Mouse (Mus musculus): Measurements from ENCODE around the gene Gbp3. TPM values are rescaled to one million over a fixed set of nuclear protein-coding genes. Genes with fewer than 3 reads are reported as not detected.

The Gbp3 gene
- polyA plus RNA-seq, 1 experiment from 2014 or later, result 3.2 TPM

DNA sequence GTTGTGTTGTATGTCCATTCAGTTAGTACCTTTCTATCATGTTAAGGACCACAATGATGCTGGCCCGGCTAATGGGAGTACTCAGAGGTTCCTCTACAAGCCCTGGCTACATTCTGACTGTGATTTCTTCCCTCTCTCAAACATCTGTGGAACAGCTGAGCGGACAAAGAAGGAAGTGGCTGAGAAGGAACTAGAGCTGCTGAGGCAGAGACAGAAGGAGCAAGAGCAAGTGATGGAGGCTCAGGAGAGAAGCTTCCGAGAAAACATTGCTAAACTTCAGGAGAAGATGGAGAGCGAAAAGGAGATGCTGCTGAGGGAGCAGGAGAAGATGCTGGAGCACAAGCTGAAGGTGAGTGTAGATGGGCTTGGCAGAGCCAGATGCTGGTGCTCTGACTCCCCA is 10.9 kb downstream of the Gbp3 start:
- no peaks in the 10 kb centered on the region for H3K27me3 ChIP-seq (ENCODE audit: control insufficient read depth, insufficient read depth, low read length)
- DNase-seq, result no peak
- H3K27ac ChIP-seq (replicated peaks; ENCODE audit: low read depth, low read length), result no peak overlapping the region
- H3K4me3 ChIP-seq (replicated peaks; ENCODE audit: low read depth, low read length), result no peak overlapping the region
- H3K36me3 ChIP-seq (ENCODE audit: control insufficient read depth, insufficient read depth, low read length), result no peaks in the 10 kb centered on the region
- no peak for ATAC-seq (ENCODE audit: low FRiP score, low TSS enrichment)
- H3K4me2 ChIP-seq (ENCODE audit: low read length), result no peak overlapping the region
- H3K9me3 ChIP-seq (ENCODE audit: control insufficient read depth, low read length), result no peaks in the 10 kb centered on the region
- 97% methylated on average over 4 of the region's 4 CpGs for WGBS
- no peak overlapping the region for H3K9ac ChIP-seq (replicated peaks; ENCODE audit: low read length)
- no peaks in the 10 kb centered on the region for H3K4me1 ChIP-seq (ENCODE audit: control insufficient read depth, insufficient read depth, low read length)

DNA sequence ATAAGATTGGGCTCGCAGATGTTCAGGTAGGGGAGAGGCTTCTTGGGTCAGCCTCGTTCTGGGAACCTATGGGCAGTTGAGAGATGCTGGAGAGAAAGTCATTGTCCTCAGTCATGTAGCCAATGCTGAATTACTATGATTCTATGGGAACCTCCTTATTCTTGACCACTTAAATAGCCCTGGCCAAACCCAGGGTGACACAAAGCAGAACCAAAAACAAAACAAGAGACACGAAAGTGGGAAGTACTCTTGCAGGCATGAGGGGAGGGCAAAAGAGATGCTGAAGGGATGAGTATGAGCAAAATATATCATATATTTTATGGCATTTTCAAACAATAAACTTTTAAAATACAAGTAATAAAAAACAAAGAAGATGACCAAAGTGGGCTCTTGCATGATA is 17.3 kb downstream of the Gbp3 start:
- no peaks in the 10 kb centered on the region for H3K27me3 ChIP-seq (ENCODE audit: control insufficient read depth, insufficient read depth, low read length)
- 86% methylated on average over 3 of the region's 3 CpGs for WGBS
- no peak for ATAC-seq (ENCODE audit: low FRiP score, low TSS enrichment)

DNA sequence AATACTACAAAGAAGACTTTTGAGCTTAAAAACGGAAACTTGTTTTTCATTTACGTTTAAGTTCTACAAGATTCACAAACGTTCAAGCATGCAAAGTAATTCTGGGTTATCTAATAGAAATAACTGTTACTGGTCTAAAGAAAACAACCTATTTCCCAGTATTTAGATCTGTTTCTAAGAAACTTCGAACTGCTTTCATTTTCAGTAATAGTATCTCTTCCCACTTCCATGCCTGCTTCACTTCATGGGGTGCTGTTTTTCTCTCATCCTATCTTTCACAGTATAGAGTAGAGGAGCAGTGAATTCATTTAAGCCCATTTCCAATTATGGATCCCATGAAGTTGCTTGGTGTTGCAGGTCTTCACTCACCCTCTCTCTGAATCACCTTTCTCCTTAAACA is 18.5 kb downstream of the Gbp3 start:
- DNase-seq (no peak), ATAC-seq (ENCODE audit: low FRiP score, low TSS enrichment) (no peak)
- Histone ChIP-seq H3K36me3 (ENCODE audit: control insufficient read depth, insufficient read depth, low read length) (no peaks in the 10 kb centered on the region), H3K9ac (replicated peaks; ENCODE audit: low read length) (no peak overlapping the region), H3K9me3 (ENCODE audit: control insufficient read depth, low read length) (no peaks in the 10 kb centered on the region), H3K4me1 (ENCODE audit: control insufficient read depth, insufficient read depth, low read length) (no peaks in the 10 kb centered on the region), H3K4me2 (ENCODE audit: low read length) (no peak overlapping the region), H3K27me3 (ENCODE audit: control insufficient read depth, insufficient read depth, low read length) (no peaks in the 10 kb centered on the region), H3K4me3 (replicated peaks; ENCODE audit: low read depth, low read length) (no peak overlapping the region), H3K27ac (replicated peaks; ENCODE audit: low read depth, low read length) (no peak overlapping the region)
- WGBS, result 91% methylated on average over 4 of the region's 4 CpGs

More for the DNA sequence above, 17.3 kb downstream of the Gbp3 start:
- DNase-seq, result no peak
- Histone ChIP-seq H3K36me3 (ENCODE audit: control insufficient read depth, insufficient read depth, low read length) (no peaks in the 10 kb centered on the region), H3K9me3 (ENCODE audit: control insufficient read depth, low read length) (no peaks in the 10 kb centered on the region), H3K4me2 (ENCODE audit: low read length) (no peak overlapping the region), H3K27ac (replicated peaks; ENCODE audit: low read depth, low read length) (no peak overlapping the region), H3K9ac (replicated peaks; ENCODE audit: low read length) (no peak overlapping the region), H3K4me1 (ENCODE audit: control insufficient read depth, insufficient read depth, low read length) (no peaks in the 10 kb centered on the region), H3K4me3 (replicated peaks; ENCODE audit: low read depth, low read length) (no peak overlapping the region)

DNA sequence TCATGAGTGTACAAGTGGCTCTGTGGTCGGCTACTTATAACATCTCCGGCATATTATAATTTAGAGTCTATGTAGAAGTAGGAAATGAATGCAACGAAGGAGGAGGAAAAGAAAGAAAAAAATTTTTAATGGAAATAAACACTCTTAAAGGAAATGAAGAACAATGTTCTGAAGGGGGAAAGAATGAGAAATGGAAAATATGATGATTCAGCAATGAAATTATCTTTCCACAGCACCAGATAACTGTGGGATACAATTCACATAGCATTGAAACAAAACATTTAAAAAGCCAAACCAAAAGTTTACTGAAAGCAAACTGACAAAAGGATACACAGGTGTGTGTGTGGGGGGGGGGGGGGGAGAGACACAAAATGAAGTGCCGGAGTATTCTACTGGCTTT is 23.2 kb downstream of the Gbp3 start:
- ATAC-seq (ENCODE audit: low FRiP score, low TSS enrichment), result no peak
- no peaks in the 10 kb centered on the region for H3K27me3 ChIP-seq (ENCODE audit: control insufficient read depth, insufficient read depth, low read length)
- WGBS, result 91% methylated on average over 4 of the region's 4 CpGs
- H3K4me1 ChIP-seq (ENCODE audit: control insufficient read depth, insufficient read depth, low read length), result no peaks in the 10 kb centered on the region
- H3K4me2 ChIP-seq (ENCODE audit: low read length), result no peak overlapping the region
- H3K9ac ChIP-seq (replicated peaks; ENCODE audit: low read length), result no peak overlapping the region
- H3K4me3 ChIP-seq (replicated peaks; ENCODE audit: low read depth, low read length), result no peak overlapping the region
- no peak for DNase-seq
- H3K36me3 ChIP-seq (ENCODE audit: control insufficient read depth, insufficient read depth, low read length), result no peaks in the 10 kb centered on the region
- H3K27ac ChIP-seq (replicated peaks; ENCODE audit: low read depth, low read length), result no peak overlapping the region
- H3K9me3 ChIP-seq (ENCODE audit: control insufficient read depth, low read length), result no peaks in the 10 kb centered on the region

DNA sequence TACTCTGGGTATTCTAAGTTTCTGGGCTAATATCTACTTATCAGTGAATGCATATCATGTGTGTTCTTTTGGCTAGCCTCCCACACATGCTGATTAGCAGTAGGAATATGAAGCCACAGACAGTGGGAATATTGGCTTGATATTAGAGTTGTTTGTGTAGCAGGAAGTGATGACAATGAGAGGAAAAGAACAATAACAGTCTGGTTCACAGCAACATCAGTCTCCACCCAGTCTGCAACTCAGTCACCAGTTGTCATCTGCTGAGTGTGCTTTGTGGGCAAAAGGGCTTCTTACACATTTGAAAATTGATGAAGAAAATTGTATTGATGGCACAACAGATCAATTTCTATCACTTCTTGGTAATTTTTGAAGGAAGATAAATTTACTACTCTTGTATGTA is 27.6 kb downstream of the Gbp3 start:
- H3K4me2 ChIP-seq (ENCODE audit: low read length), result no peak overlapping the region
- no peak overlapping the region for H3K9ac ChIP-seq (replicated peaks; ENCODE audit: low read length)
- H3K27ac ChIP-seq (replicated peaks; ENCODE audit: low read depth, low read length), result no peak overlapping the region
- H3K4me1 ChIP-seq (ENCODE audit: control insufficient read depth, insufficient read depth, low read length), result no peaks in the 10 kb centered on the region
- ATAC-seq (ENCODE audit: low FRiP score, low TSS enrichment) (no peak), DNase-seq (no peak)
- H3K4me3 ChIP-seq (replicated peaks; ENCODE audit: low read depth, low read length), result no peak overlapping the region
- H3K9me3 ChIP-seq (ENCODE audit: control insufficient read depth, low read length), result no peaks in the 10 kb centered on the region
- no peaks in the 10 kb centered on the region for H3K36me3 ChIP-seq (ENCODE audit: control insufficient read depth, insufficient read depth, low read length)
- no peaks in the 10 kb centered on the region for H3K27me3 ChIP-seq (ENCODE audit: control insufficient read depth, insufficient read depth, low read length)

DNA sequence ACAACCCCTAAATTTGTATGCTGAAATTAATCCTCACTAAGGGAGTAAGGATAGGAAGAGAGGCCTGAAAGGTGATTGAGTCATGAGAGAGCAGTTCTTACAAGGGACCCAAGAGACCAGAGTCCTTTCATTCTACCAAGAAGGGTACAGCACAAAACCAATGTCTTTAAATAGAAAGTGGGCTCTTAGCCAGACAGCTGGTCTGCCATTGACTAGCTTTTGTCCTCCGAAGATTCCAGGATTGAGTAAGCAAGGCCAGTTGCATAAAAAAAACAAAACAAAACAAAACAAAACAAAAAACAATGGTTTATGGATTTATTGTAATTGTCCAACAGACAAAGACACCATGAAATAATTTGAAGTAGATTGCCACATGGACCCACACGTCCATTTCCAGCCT is 29.1 kb downstream of the Gbp3 start:
- DNase-seq, result no peak
- Histone ChIP-seq H3K4me2 (ENCODE audit: low read length) (no peak overlapping the region), H3K27ac (replicated peaks; ENCODE audit: low read depth, low read length) (no peak overlapping the region), H3K36me3 (ENCODE audit: control insufficient read depth, insufficient read depth, low read length) (no peaks in the 10 kb centered on the region), H3K4me3 (replicated peaks; ENCODE audit: low read depth, low read length) (no peak overlapping the region), H3K9me3 (ENCODE audit: control insufficient read depth, low read length) (no peaks in the 10 kb centered on the region), H3K4me1 (ENCODE audit: control insufficient read depth, insufficient read depth, low read length) (no peaks in the 10 kb centered on the region), H3K27me3 (ENCODE audit: control insufficient read depth, insufficient read depth, low read length) (no peaks in the 10 kb centered on the region), H3K9ac (replicated peaks; ENCODE audit: low read length) (no peak overlapping the region)
- no peak for ATAC-seq (ENCODE audit: low FRiP score, low TSS enrichment)
- WGBS, result 77% methylated on average over 2 of the region's 2 CpGs

DNA sequence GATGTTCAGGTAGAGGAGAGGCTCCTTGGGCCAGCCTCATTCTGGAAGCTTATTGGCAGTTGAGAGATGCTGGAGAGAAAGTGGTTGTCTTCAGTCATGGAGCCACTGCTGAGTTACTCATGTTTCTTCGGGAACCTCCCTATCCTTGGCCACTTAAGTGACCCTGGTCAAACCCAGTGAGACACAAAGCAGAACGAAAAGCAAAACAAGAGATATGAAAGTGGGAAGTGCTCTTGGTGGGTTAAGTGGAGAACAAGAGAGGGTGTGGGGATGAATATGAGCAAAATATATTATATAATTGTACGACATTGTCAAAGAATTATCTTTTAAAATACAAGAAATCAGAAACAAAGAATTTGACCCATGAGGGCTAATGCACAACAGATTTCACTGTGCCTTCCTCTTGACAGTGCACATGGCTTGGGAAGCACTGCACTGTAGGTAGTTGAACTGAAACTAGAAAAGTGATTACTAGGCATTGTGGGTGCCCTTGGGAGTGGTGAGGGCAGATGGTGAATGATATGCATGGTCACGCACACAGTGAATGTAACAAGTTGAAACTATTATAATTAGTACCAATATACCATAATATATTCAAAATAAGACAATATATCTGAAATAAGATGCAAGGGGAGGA is 30.7 kb downstream of the Gbp3 start:
- ATAC-seq (ENCODE audit: low FRiP score, low TSS enrichment), result no peak
- Histone ChIP-seq H3K9me3 (ENCODE audit: control insufficient read depth, low read length) (no peaks in the 10 kb centered on the region), H3K9ac (replicated peaks; ENCODE audit: low read length) (no peak overlapping the region), H3K4me3 (replicated peaks; ENCODE audit: low read depth, low read length) (no peak overlapping the region), H3K4me2 (ENCODE audit: low read length) (no peak overlapping the region), H3K27me3 (ENCODE audit: control insufficient read depth, insufficient read depth, low read length) (no peaks in the 10 kb centered on the region), H3K4me1 (ENCODE audit: control insufficient read depth, insufficient read depth, low read length) (no peaks in the 10 kb centered on the region), H3K36me3 (ENCODE audit: control insufficient read depth, insufficient read depth, low read length) (no peaks in the 10 kb centered on the region), H3K27ac (replicated peaks; ENCODE audit: low read depth, low read length) (no peak overlapping the region)
- WGBS, result 87% methylated on average over 4 of the region's 4 CpGs
- no peak for DNase-seq

DNA sequence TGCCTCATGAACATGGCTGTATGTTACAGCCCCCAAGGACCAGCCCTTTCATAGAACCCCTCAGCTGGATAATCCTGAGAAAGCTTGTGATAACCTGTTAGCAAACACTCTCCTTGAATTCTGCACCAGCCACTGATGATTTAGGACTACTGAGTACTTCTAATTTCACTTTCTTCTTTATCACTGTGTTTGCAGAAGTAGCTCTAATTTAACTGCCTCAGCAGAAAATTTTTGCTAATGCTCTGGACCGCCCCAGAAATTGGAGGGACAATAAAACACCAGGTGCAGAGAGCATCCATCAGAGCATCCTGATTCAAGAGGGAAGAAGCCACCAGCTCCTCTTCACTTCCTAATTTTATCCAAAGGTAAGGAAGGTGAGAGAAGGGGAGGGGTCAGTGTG is 34.7 kb downstream of the Gbp3 start, which contains the start of gene Gbp2b:
Gene Gbp2b (plus strand): TSS at position 301 of the 400 bp plus-strand sequence.
- no peaks in the 10 kb centered on the region for H3K36me3 ChIP-seq (ENCODE audit: control insufficient read depth, insufficient read depth, low read length)
- no peaks in the 10 kb centered on the region for H3K4me1 ChIP-seq (ENCODE audit: control insufficient read depth, insufficient read depth, low read length)
- DNase-seq, result no peak
- WGBS, result 81% methylated on average over 1 of the region's 1 CpGs
- H3K27me3 ChIP-seq (ENCODE audit: control insufficient read depth, insufficient read depth, low read length), result no peaks in the 10 kb centered on the region
- H3K27ac ChIP-seq (replicated peaks; ENCODE audit: low read depth, low read length), result no peak within 1 kb of the TSS
- no peak within 1 kb of the TSS for H3K4me2 ChIP-seq (ENCODE audit: low read length)
- ATAC-seq (ENCODE audit: low FRiP score, low TSS enrichment), result no peak
- H3K4me3 ChIP-seq (replicated peaks; ENCODE audit: low read depth, low read length), result no peak within 1 kb of the TSS
- no peak within 1 kb of the TSS for H3K9ac ChIP-seq (replicated peaks; ENCODE audit: low read length)
- no peaks in the 10 kb centered on the region for H3K9me3 ChIP-seq (ENCODE audit: control insufficient read depth, low read length)

DNA sequence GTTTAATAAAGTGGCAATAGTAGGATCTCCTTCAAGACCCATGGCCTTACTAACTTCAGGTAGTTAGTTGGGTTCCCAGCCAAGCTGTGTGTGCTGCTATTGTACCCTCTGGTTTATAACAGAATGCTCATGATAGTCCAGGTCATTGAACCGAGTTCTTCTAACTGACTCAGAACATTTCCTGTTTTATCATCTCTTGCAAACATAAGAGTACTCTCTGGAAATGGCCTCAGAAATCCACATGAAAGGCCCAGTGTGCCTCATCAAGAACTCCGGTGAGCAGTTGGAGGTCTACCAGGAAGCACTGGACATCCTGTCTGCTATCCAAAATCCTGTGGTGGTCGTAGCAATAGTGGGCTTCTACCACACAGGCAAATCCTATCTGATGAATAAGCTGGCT is 38.1 kb downstream of the Gbp3 start:
- Histone ChIP-seq H3K4me1 (ENCODE audit: control insufficient read depth, insufficient read depth, low read length) (no peaks in the 10 kb centered on the region), H3K27me3 (ENCODE audit: control insufficient read depth, insufficient read depth, low read length) (no peaks in the 10 kb centered on the region), H3K4me2 (ENCODE audit: low read length) (no peak overlapping the region), H3K27ac (replicated peaks; ENCODE audit: low read depth, low read length) (no peak overlapping the region), H3K9ac (replicated peaks; ENCODE audit: low read length) (no peak overlapping the region), H3K9me3 (ENCODE audit: control insufficient read depth, low read length) (no peaks in the 10 kb centered on the region), H3K36me3 (ENCODE audit: control insufficient read depth, insufficient read depth, low read length) (no peaks in the 10 kb centered on the region), H3K4me3 (replicated peaks; ENCODE audit: low read depth, low read length) (no peak overlapping the region)
- 91% methylated on average over 3 of the region's 3 CpGs for WGBS
- ATAC-seq (ENCODE audit: low FRiP score, low TSS enrichment), result no peak
- no peak for DNase-seq
